Mouse (Mus musculus) urinary bladder, postnatal 10 days (tissue): Measurements from ENCODE around the gene Slc22a21.

Experiments
- DNase-seq: peaks from one replicate; pipeline ENCODE4 v3.0.0; 2022; ENCODE audit warnings: low spot score

The Slc22a21 gene

GRCm38 (mm10) chr11:53903781-53904533 is 76.2 kb downstream of the Slc22a21 start:
- no peak for DNase-seq

- DNase-seq = no peak
These were observed 77.4 kb downstream of the Slc22a21 start for GRCm38 (mm10) chr11:53902741-53903140.

DNA sequence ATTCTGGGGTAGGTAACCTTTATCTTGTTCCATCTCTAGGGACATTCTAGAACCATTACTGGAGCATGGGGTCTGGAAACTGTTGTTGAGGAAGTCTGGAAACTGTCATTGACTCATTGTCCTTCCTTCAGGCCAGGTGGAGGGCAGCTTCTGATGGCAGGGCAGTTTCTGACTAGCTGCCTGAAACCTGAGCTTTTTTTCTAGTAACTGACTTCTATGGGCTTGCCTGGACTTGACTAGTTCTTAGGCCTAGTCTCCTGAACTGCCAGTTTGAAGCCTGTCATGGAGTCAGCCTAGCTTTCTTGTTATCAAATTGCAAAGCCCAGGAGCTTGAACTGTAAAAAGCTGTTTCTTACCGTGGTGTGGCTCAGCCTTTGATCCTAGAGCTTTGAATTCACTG is 79.1 kb downstream of the Slc22a21 start:
- no peak for DNase-seq

DNA sequence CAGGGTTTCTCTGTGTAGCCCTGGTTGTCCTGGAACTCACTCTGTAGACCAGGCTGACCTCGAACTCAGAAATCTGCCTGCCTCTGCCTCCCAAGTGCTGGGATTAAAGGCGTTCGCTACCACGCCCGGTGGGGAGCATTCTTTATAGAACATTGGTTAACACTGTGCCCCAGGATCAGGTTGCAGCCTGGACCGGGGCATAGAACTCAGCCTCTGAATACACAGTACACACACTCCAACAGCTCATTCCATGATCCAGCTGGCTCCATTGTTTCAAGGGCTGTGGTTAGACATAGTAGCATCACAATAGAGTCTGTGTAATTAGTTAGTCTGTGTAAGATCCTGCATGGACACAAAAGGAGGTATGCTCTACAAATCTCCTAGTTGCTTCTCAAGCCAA is 80.2 kb downstream of the Slc22a21 start:
- no peak for DNase-seq
